Mouse (Mus musculus): ENCODE data around the gene Oaz1. TPM values are rescaled to one million over a fixed set of nuclear protein-coding genes. Genes with fewer than 3 reads are reported as not detected.

Gene Oaz1
- 100 to 1,000 TPM in 5 of 26 experiments, 10 to 100 TPM in 21; 55.5 to 130 (median 89.1) TPM for total RNA-seq (2018; cell fraction: chromatin; rRNA removed)
- 100 to 1,000 TPM; 360 to 577 (median 437) TPM for total RNA-seq (2018; cell fraction: cytosol; rRNA removed)
- 100 to 1,000 TPM in 24 of 26 experiments, 10 to 100 TPM in 2; 94.0 to 194 (median 134) TPM for total RNA-seq (2018; cell fraction: nucleus; rRNA removed)
- 170 to 604 TPM (median 522 TPM) in 3 replicates for polyA plus RNA-seq (2018)

DNA sequence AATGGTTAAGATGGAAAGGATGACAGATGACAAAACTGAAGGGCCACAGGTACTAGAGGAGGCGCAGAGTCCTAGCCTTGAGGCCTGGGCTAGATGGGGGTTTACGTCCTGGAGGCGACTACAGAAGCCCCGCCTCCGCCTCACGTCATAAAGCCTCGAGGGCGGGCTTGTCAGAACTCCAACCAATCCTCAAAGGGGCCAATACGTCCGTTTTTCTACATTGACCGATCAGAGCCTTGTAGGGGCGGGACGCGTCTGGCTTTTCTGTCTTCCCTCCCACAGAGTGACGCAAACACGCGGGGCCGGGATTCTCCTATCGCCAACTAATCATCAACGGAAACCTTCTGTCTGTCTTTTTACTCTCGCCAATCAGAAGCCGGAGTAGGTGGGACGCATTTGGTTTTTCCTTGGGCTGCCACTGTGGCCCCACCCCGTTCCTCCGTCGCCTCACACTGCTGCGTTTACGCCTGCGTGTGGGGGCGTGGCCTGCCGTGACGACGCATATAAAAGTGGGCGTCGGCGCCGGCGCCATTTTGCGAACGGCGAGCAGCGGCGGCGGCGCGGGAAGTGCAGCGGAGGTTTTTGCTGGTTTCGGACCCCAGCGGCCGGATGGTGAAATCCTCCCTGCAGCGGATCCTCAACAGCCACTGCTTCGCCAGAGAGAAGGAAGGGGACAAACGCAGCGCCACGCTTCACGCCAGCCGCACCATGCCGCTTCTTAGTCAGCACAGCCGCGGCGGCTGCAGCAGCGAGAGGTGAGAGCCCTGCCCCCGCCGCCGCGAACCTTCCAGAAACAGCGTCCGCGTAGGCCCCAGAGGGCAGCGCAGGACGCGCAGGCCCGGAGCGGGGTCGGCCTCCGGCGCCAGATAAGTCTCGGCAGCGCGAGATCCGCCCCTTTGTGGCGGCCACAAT lies at the start of gene Oaz1:
Gene Oaz1 (plus strand): TSS at position 506 of the 912 bp plus-strand sequence.
- Histone ChIP-seq H3K36me3 (ENCODE audit: inconsistent target) (peaks cover 10% of the 10 kb centered on the region), H3K27ac (peak within 1 kb of the TSS; percentile 50), H3K79me2 (ENCODE audit: inconsistent target) (peaks cover 19% of the 10 kb centered on the region), H3K4me3 (ENCODE audit: inconsistent target) (peak within 1 kb of the TSS; percentile 73)
- under 1% methylated on average over 65 of the region's 82 CpGs for WGBS (ENCODE audit: missing documents)

DNA sequence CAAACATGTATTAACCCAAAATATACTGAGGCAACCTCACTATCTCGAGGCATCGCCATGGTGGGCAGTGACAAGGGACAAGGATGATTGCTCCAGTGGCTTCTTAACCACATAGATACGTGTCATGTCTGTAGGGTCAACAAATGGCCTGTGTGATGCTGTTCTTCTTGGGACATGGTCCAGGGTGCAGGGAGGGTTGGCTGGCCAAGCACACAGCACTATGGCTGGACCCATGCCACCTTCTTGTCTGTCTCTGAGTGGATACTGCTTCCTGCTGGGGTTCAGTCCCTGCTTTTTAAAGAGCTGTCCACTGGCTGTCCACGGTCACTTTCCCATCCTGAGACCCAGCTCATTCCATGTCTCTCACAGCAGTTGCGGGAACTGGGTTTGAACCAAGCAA lies 49.3 kb upstream of the Oaz1 start:
- Histone ChIP-seq H3K79me2 (ENCODE audit: inconsistent target) (peaks cover 11% of the 10 kb centered on the region; the same call in 1 of the 2 replicates), H3K36me3 (ENCODE audit: inconsistent target) (peaks cover 83% of the 10 kb centered on the region), H3K4me3 (ENCODE audit: inconsistent target) (no peak overlapping the region), H3K27ac (no peak overlapping the region)
- WGBS (ENCODE audit: missing documents), result 98% methylated on average over 5 of the region's 5 CpGs

DNA sequence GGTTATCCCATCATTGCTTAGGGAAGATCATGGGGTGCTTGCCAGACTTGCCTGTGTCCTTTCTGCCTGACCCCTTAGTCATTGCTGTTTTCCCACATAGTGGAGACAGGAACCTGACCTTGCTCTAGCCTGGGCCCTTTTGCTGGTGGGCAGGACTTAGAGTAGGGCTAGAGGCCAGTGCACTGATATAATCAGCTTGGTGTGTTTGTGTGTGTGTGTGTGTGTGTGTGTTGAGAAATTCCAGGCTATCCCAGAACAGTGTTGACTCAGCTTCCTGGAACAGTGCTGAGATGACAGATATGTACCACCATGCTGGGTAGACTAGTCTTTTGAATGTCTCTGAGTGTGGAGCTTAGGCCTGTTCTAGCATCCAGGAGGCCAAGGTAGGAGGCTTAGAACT lies 46.9 kb upstream of the Oaz1 start:
- Histone ChIP-seq H3K79me2 (ENCODE audit: inconsistent target) (peaks cover 11% of the 10 kb centered on the region; the same call in 1 of the 2 replicates), H3K36me3 (ENCODE audit: inconsistent target) (peaks cover 89% of the 10 kb centered on the region), H3K27ac (no peak overlapping the region), H3K4me3 (ENCODE audit: inconsistent target) (no peak overlapping the region)

DNA sequence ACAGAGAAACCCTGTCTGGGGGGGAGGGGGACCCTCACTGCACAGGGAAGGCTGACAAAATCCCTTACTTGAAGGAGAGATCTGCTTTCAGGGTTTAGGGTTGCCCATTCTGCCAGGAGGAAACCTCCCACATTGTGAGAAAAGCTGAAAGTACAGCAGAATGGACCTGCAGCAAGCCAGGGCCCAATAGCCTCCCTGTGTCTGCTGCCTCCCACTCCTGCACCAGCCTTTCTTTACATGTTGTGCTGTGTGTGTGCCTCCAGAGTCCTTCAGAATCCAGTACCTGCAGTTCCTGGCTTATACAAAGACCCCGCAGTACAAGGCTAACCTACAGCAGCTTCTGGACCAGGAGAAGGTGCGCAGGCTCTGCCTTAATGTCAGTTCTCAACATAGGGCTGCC lies 42.2 kb upstream of the Oaz1 start:
- H3K79me2 ChIP-seq (ENCODE audit: inconsistent target), result no peaks in the 10 kb centered on the region
- H3K27ac ChIP-seq, result no peak overlapping the region
- H3K4me3 ChIP-seq (ENCODE audit: inconsistent target), result no peak overlapping the region
- peaks cover 91% of the 10 kb centered on the region for H3K36me3 ChIP-seq (ENCODE audit: inconsistent target)
- 97% methylated on average over 2 of the region's 2 CpGs for WGBS (ENCODE audit: missing documents)

DNA sequence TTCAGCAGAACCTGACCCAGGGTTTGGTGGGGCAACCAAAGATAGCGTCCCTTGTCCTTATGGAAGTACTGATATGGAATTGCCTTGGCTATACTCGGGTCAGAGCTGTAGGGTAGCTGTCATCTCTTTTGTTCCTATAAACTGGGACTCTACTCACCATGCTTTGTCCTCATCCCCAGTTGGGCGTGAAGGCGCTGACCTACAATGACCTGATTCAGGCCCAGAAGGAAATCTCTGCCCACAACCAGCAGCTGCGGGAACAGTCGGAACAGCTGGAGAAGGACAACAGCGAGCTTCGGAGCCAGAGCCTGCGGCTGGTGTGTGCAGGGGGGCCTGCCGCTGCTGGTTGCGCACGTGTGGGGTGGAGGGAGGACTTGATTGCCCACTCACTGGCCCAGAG lies 41.6 kb upstream of the Oaz1 start:
- Histone ChIP-seq H3K4me3 (ENCODE audit: inconsistent target) (no peak overlapping the region), H3K36me3 (ENCODE audit: inconsistent target) (peaks cover 94% of the 10 kb centered on the region), H3K79me2 (ENCODE audit: inconsistent target) (no peaks in the 10 kb centered on the region), H3K27ac (no peak overlapping the region)
- WGBS (ENCODE audit: missing documents), result 90% methylated on average over 12 of the region's 12 CpGs

DNA sequence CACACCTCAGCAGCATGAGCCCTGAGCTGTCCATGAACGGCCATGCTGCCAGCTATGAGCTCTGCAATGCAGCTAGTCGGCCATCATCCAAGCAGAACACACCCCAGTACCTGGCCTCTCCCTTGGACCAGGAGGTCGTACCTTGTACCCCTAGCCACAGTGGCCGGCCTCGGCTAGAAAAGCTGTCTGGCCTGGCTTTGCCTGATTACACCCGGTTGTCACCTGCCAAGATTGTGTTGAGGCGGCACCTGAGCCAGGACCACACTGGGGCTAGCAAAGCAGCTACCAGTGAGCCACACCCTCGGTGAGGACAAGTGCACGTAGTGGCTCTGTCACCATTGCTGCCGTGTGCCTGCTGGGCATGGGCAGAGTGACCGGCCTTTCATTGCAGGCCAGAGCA lies 40.5 kb upstream of the Oaz1 start:
- no peak overlapping the region for H3K27ac ChIP-seq
- 94% methylated on average over 11 of the region's 11 CpGs for WGBS (ENCODE audit: missing documents)

DNA sequence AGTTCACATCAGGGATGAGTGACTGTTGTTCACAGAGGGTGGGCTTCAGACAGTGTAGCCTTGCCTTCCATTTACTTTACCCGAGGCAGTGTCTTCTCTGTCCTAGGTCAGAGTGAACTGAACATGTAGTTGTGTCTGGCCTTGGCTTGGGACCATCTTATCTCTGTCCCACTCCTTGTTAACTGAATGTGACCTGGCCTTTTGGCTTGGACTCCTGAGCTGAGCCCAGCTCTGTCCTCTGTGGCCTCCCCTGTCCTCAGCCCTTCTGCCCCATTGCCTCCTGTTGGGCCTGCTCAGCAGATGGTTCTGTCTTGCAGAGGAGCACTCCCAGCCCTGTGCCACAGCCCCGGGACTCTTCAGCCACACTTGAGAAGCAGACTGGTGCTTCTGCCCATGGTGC lies 38.9 kb upstream of the Oaz1 start:
- H3K27ac ChIP-seq, result no peak overlapping the region
- no peak overlapping the region for H3K4me3 ChIP-seq (ENCODE audit: inconsistent target)
- H3K36me3 ChIP-seq (ENCODE audit: inconsistent target), result peaks cover 77% of the 10 kb centered on the region
- 89% methylated on average over 2 of the region's 2 CpGs for WGBS (ENCODE audit: missing documents)
- no peaks in the 10 kb centered on the region for H3K79me2 ChIP-seq (ENCODE audit: inconsistent target)

More for the DNA sequence above, 40.5 kb upstream of the Oaz1 start:
- Histone ChIP-seq H3K79me2 (ENCODE audit: inconsistent target) (no peaks in the 10 kb centered on the region), H3K36me3 (ENCODE audit: inconsistent target) (peaks cover 92% of the 10 kb centered on the region), H3K4me3 (ENCODE audit: inconsistent target) (no peak overlapping the region)

DNA sequence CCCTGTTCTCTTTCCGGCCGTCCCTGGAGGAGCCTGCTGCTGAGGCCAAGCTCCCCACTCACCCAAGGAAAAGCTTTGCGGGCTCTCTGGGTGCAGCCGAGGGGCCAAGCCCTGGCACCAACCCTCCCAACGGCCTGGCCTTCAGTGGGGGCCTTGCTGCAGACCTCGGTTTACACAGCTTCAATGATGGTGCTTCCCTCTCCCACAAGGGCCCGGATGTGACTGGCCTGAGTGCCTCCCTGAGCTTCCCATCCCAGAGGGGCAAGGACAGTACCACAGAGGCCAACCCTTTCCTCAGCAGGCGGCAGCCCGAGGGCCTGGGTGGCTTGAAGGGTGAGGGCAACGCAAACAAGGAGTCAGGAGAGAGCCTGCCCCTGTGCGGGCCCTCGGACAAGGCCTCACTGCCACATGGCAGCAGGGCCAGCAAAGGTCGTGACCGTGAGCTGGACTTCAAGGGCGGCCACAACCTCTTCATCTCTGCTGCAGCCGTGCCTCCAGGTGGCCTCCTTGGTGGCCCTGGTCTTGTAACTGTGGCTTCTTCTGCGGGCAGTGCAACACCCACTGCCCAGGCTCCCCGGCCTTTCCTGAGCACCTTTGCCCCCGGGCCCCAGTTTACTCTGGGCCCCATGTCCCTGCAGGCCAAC lies 35.6 kb upstream of the Oaz1 start:
- Histone ChIP-seq H3K4me3 (ENCODE audit: inconsistent target) (no peak overlapping the region), H3K27ac (no peak overlapping the region), H3K36me3 (ENCODE audit: inconsistent target) (peaks cover 65% of the 10 kb centered on the region), H3K79me2 (ENCODE audit: inconsistent target) (peaks cover 11% of the 10 kb centered on the region)
- WGBS (ENCODE audit: missing documents), result 96% methylated on average over 19 of the region's 19 CpGs

DNA sequence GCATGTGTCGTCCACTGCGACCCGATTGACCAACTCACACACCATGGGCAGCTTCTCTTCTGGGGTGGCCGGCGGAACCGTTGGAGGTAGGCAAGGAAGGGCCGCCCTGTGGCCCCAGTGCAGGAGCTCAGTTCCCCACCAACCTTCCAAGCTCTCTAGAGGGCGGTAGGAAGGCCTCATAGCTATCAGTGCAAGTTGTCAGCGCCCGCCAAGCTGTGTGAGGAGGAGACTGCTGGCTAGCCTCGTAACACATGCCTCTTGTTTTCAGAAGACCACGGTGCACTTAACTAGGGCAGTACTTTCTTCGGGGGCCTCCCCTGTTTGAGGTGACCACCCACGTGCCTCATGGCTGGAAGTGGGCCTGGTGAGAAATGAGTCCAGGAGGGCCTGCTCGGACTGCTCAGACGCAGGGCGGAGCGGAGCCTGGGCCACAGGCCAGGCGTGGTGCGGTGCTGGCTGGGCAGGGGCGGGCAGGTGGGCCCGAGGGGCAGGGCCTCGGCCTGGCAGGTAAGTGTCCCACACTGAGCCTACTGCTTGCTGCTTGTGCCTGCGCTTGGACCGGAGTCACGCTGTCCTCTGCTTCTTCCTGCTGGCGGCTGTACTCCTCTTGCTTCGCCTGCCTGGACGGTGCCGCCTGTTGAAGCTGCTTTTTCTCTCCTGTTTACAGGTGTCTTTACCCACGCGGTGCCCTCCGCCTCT lies 34.8 kb upstream of the Oaz1 start:
- no peak overlapping the region for H3K4me3 ChIP-seq (ENCODE audit: inconsistent target)
- H3K36me3 ChIP-seq (ENCODE audit: inconsistent target), result peaks cover 58% of the 10 kb centered on the region
- 71% methylated on average over 33 of the region's 33 CpGs for WGBS (ENCODE audit: missing documents)
- peaks cover 18% of the 10 kb centered on the region for H3K79me2 ChIP-seq (ENCODE audit: inconsistent target)
- no peak overlapping the region for H3K27ac ChIP-seq

DNA sequence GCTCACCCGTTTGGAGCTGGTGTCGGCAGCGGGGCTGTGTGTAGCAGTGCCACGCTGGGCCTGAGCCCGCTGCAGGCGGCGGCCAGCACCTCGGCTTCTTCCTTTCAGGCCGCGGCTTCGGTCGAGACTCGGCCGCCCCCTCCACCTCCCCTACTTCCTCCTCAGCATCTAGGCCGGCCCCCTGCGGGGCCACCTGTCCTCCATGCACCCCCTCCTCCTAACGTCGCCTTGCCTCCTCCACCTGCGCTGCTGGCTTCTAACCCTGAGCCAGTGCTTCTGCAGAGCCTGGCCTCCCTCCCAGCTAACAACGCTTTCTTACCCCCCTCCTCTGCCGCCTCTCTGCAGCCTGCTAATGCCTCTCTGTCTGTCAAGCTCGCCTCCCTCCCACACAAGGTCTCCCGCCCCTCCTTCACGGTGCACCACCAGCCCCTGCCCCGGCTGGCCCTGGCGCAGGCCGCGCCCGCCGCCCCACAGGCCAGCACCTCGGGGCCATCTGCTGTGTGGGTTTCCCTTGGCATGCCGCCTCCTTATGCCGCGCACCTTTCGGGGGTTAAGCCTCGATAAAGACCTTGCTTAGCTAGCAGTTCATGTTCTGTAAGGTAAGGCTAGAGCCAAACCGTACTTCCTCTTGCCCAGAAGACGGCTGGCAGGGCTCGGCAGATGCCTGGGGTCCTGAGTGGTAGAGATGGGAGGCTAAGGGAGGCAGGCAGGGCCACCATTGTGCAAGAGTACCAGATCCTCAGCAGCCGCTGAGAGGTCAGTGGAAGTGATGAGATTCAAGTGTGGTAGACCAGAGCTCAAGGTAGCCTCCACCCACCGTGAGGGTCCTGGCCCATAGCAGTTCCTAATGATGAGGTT lies 34.1 kb upstream of the Oaz1 start:
- Histone ChIP-seq H3K4me3 (ENCODE audit: inconsistent target) (no peak overlapping the region), H3K27ac (no peak overlapping the region), H3K36me3 (ENCODE audit: inconsistent target) (peaks cover 54% of the 10 kb centered on the region), H3K79me2 (ENCODE audit: inconsistent target) (peaks cover 26% of the 10 kb centered on the region)
- WGBS (ENCODE audit: missing documents), result 50% methylated on average over 39 of the region's 41 CpGs

DNA sequence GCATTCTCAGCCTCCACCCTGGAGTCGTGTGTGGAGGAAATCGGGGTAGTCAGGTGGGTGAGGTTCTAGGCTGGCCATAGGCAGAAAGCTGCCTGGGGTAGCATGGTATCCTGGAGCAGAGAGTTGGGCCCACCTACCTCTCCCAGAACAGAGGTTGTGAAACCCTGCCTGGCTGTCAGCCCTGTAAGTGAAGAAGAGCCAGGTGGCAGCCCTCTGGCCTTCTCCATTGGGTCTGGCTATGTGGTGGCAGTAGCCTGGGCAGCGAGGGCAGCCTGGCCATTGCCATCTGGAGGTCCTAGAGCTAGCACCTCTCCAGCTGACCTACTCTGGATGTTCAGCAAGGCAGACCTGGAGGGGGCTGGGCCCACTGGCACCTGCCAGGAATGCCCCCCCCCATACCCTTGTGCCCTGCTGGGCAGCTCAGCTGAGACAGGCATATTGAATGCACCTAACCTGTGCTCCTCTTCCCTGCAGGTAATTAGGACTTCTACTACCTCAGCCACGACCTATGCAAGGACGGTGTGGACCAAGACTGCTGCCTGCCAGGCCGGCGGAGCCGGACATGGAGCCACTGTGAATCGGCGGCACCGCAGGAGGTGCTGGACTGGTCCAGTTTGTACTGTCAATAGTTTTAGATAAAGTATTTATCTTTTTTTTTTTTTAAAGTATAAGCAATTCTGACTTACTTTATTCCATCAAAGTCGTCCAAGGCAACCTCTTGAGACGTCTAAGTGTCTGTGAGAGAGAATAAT lies 33.2 kb upstream of the Oaz1 start:
- 88% methylated on average over 13 of the region's 13 CpGs for WGBS (ENCODE audit: missing documents)
- Histone ChIP-seq H3K4me3 (ENCODE audit: inconsistent target) (no peak overlapping the region), H3K36me3 (ENCODE audit: inconsistent target) (peaks cover 46% of the 10 kb centered on the region), H3K27ac (no peak overlapping the region), H3K79me2 (ENCODE audit: inconsistent target) (peaks cover 29% of the 10 kb centered on the region)

DNA sequence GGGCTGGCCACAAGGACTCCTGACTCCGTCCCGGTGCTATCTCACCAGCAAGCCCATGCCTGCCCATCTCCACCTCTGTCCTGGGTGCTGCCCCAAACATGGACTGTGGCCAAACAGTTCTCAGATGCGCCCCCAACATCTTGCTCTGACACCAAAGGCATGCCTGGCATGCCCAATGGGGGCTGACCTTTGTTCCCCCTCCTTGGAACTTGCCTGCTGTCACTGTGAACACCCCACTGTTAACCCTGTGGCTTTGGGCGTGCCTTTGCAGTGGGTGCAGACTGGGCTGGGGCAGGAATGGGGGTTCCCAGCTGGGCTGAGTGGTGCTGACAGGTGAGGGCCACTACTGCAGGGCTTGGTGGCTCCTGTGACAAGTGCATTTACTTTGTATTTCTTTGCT lies 32.7 kb upstream of the Oaz1 start:
- H3K4me3 ChIP-seq (ENCODE audit: inconsistent target), result no peak overlapping the region
- 93% methylated on average over 4 of the region's 4 CpGs for WGBS (ENCODE audit: missing documents)
- peaks cover 40% of the 10 kb centered on the region for H3K36me3 ChIP-seq (ENCODE audit: inconsistent target)
- H3K27ac ChIP-seq, result no peak overlapping the region
- peaks cover 30% of the 10 kb centered on the region for H3K79me2 ChIP-seq (ENCODE audit: inconsistent target)

DNA sequence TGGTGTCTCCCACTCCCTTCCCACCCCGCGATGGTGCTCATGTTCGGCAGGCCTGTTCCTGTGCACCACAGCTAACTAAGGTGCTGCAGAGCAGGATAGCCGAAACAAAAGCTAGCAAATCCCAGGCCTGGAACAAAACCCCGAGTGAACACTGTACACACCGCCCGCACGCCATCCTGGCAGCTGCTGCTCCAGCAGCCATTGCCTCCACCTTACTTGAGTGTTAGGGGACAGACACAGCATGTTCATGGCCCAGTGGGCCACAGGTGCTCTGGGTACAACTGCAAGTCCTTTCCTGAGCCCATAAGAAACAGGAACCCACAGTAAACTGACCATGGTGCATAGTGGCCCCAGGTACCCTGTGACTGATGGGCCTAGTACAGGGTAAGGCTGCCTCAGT lies 31.7 kb upstream of the Oaz1 start:
- Histone ChIP-seq H3K36me3 (ENCODE audit: inconsistent target) (peaks cover 32% of the 10 kb centered on the region; the same call in 1 of the 2 replicates), H3K4me3 (ENCODE audit: inconsistent target) (no peak overlapping the region), H3K79me2 (ENCODE audit: inconsistent target) (peaks cover 39% of the 10 kb centered on the region), H3K27ac (no peak overlapping the region)
- 95% methylated on average over 8 of the region's 8 CpGs for WGBS (ENCODE audit: missing documents)

All from macrophage (primary cell).